Mouse (Mus musculus) lung, embryonic 14.5 days (tissue): ENCODE data around the gene Racgap1. TPM values are rescaled to one million over a fixed set of nuclear protein-coding genes. Genes with fewer than 3 reads are reported as not detected.
A peak's percentile ranks its signal among the peaks of the same experiment; 100 is the strongest.

Experiments
- ATAC-seq: fragments of 200-750 bp; cut with Nextera tagmentation; 2 replicates; pipeline ENCODE4 v1.8.0; 2017; ENCODE audit warnings: mild to moderate bottlenecking, moderate TSS enrichment, moderate library complexity; ENCODE audit not compliant: insufficient read depth
- DNase-seq: peaks from one replicate; pipeline ENCODE4 v3.0.0-alpha.2; 2015
- H3K27ac ChIP-seq: fragments of 300-500 bp; sonication (generic); 2 replicates; pipeline ENCODE4 v1.5.1; 2014; ENCODE audit warnings: low read depth, mild to moderate bottlenecking, moderate library complexity
- H3K27me3 ChIP-seq: fragments of 300-500 bp; sonication (generic); 2 replicates; pipeline ENCODE4 v1.6.1; 2014; ENCODE audit warnings: low read length, control low read depth; ENCODE audit not compliant: insufficient read depth
- H3K36me3 ChIP-seq: fragments of 300-500 bp; sonication (generic); 2 replicates; pipeline ENCODE4 v1.6.1; 2014; ENCODE audit warnings: control low read depth; ENCODE audit not compliant: insufficient read depth
- H3K4me1 ChIP-seq: fragments of 300-500 bp; sonication (generic); 2 replicates; pipeline ENCODE4 v1.6.1; 2014; ENCODE audit warnings: antibody characterized with exemption, control low read depth; ENCODE audit not compliant: insufficient read depth
- H3K4me2 ChIP-seq: fragments of 300-500 bp; sonication (generic); 2 replicates; pipeline ENCODE4 v1.6.1; 2014; ENCODE audit warnings: mild to moderate bottlenecking
- H3K4me3 ChIP-seq: fragments of 300-500 bp; sonication (generic); 2 replicates; pipeline ENCODE4 v1.5.1; 2014; ENCODE audit warnings: low read depth, low read length
- H3K9ac ChIP-seq: fragments of 300-500 bp; sonication (generic); 2 replicates; pipeline ENCODE4 v1.6.1; 2014
- H3K9me3 ChIP-seq: fragments of 300-500 bp; sonication (generic); 2 replicates; pipeline ENCODE4 v1.6.1; 2016; ENCODE audit warnings: low read depth, low read length, control low read depth
- CTCF ChIP-seq: IDR thresholded peaks from 2 replicates; pipeline ENCODE4 v1.5.1; 2016; ENCODE audit warnings: antibody characterized with exemption, low read depth
- WGBS: fragments of 180-500 bp; shearing (Covaris S2); extraction: QIAGEN DNeasy Blood & Tissue Kit; methylation state at CpG from one replicate; pipeline ENCODE4 v1.1.7; 2014; 5-methylcytosine and 5-hydroxymethylcytosine counted together
- polyA plus RNA-seq: library from polyadenylated mRNA; unstranded; fragments of >200 nt; fragmentation: Nextera tagmentation; extraction: Ambion mirVana; gene quantifications from 2 replicates; pipeline ENCODE4 v1.2.1, GENCODE M21; 2014

Gene Racgap1
- polyA plus RNA-seq, 1 experiment from 2014 or later: 153 TPM

DNA sequence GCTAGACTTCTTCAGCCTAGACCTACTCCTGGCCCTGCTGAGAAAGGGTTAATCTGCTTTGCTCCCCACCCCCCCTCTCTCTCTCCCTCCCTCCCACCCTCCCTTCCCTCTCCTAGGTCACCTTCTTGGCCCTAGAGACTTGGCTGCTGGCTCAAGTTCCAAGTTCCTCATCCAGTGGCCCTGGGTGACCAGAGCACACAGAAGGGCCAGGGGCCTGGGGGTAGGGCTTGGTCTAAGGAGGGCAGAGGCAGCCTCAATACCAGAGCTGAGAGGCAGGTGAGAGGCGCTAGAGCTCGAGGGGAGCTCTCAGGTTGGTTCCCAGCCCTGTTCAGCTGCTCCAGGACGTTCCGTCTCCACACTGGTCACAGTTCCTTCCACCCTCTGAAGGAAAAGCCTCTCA is 39.5 kb upstream of the Racgap1 start:
- no peak overlapping the region for H3K4me3 ChIP-seq
- TF ChIP-seq CTCF: no peak
- no peaks in the 10 kb centered on the region for H3K36me3 ChIP-seq
- H3K9ac ChIP-seq: no peak overlapping the region
- peaks cover 2% of the 10 kb centered on the region; the same call in 1 of the 2 replicates for H3K4me1 ChIP-seq
- no peaks in the 10 kb centered on the region for H3K9me3 ChIP-seq
- ATAC-seq: no peak
- no peak overlapping the region for H3K4me2 ChIP-seq
- no peaks in the 10 kb centered on the region for H3K27me3 ChIP-seq
- no peak overlapping the region for H3K27ac ChIP-seq
- WGBS: 13% methylated on average over 4 of the region's 4 CpGs
- DNase-seq: no peak

- ATAC-seq: peak; percentile 79
- H3K4me1 ChIP-seq: peaks cover 2% of the 10 kb centered on the region; the same call in 1 of the 2 replicates
- peak; percentile 88 for DNase-seq
- 3% methylated on average over 4 of the region's 4 CpGs for WGBS
- H3K4me3 ChIP-seq: no peak overlapping the region
- no peak overlapping the region for H3K27ac ChIP-seq
- no peaks in the 10 kb centered on the region for H3K36me3 ChIP-seq
- H3K27me3 ChIP-seq: no peaks in the 10 kb centered on the region
- no peak overlapping the region for H3K9ac ChIP-seq
- TF ChIP-seq CTCF: peak; percentile 92
- no peaks in the 10 kb centered on the region for H3K9me3 ChIP-seq
- H3K4me2 ChIP-seq: no peak overlapping the region
Observed at GRCm38 (mm10) chr15:99688712-99689111, 37.3 kb upstream of the Racgap1 start.

- no peak for TF ChIP-seq CTCF
- Histone ChIP-seq H3K27me3 (no peaks in the 10 kb centered on the region), H3K4me3 (no peak overlapping the region), H3K36me3 (no peaks in the 10 kb centered on the region), H3K27ac (no peak overlapping the region), H3K9me3 (no peaks in the 10 kb centered on the region), H3K9ac (no peak overlapping the region), H3K4me1 (no peaks in the 10 kb centered on the region), H3K4me2 (no peak overlapping the region)
- WGBS: 88% methylated on average over 5 of the region's 5 CpGs
- ATAC-seq (no peak), DNase-seq (no peak)
Observed at GRCm38 (mm10) chr15:99684156-99684555, 32.7 kb upstream of the Racgap1 start.

DNA sequence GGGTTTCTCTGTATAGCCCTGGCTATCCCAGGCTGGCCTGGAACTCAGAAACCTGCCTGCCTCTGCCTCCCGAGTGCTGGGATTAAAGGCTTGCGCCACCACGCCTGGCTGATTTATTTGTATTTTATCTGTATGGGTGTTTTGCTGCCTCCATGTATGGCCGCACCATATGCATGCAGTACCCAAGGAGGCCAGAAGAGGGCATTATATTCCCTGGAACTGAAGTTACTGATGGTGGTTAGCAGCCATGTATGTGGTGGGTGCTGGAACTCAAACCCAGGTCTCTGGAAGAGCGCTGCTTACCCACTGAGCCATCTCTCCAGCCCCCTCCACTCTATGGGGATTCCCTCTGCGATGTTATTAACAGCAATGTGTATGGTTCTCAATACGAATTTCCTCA is 31.4 kb upstream of the Racgap1 start:
- DNase-seq: peak; percentile 32
- Histone ChIP-seq H3K27ac (no peak overlapping the region), H3K9ac (no peak overlapping the region), H3K4me1 (no peaks in the 10 kb centered on the region), H3K9me3 (no peaks in the 10 kb centered on the region), H3K36me3 (no peaks in the 10 kb centered on the region), H3K27me3 (no peaks in the 10 kb centered on the region), H3K4me3 (no peak overlapping the region), H3K4me2 (no peak overlapping the region)
- TF ChIP-seq CTCF: peak; percentile 54
- 87% methylated on average over 7 of the region's 7 CpGs for WGBS
- no peak for ATAC-seq

- no peaks in the 10 kb centered on the region for H3K4me1 ChIP-seq
- no peaks in the 10 kb centered on the region for H3K36me3 ChIP-seq
- no peak for TF ChIP-seq CTCF
- DNase-seq (no peak), ATAC-seq (no peak)
- no peak overlapping the region for H3K9ac ChIP-seq
- no peak overlapping the region for H3K27ac ChIP-seq
- no peak overlapping the region for H3K4me2 ChIP-seq
- peaks cover 4% of the 10 kb centered on the region; the same call in 1 of the 2 replicates for H3K27me3 ChIP-seq
- no peak overlapping the region for H3K4me3 ChIP-seq
- WGBS: 50% methylated on average over 7 of the region's 7 CpGs
- H3K9me3 ChIP-seq: no peaks in the 10 kb centered on the region
Observed at GRCm38 (mm10) chr15:99679008-99679407, 27.6 kb upstream of the Racgap1 start.

DNA sequence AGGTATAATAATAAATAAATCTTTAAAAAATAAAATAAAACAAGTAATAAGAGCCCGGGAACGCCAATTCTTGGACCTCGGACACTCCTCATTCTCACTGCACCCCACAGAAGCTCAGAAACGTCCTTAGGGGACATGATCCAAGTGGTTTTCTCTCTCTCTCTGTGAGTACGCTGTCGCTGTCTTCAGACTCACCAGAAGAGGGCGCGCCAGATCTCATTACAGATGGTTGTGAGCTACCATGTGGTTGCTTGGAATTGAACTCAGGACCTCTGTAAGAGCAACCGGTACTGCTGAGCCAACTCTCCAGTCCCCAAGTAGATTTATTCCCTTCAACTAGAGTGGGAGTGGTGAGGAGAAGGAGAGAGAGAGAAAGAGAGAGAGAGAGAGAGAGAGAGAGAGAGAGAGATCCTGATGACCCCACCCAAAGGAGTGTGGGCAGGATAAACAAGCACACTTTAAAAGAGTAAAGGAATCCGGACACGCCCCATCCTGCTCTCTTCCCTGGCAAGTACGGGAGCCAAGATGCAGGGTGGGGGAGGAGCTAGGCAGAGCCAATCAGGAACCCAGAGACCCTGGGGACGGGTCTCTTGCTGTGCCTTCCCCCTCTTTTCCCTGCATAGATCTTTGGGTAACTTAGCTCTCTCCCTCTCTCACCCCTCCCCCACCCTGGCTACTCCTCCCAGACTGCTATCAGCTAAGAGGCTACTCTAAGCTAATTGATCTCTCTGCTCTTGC is 26.8 kb upstream of the Racgap1 start:
- DNase-seq (peak; percentile 59), ATAC-seq (peak; percentile 81)
- Histone ChIP-seq H3K9ac (no peak overlapping the region), H3K9me3 (no peaks in the 10 kb centered on the region), H3K4me3 (no peak overlapping the region), H3K36me3 (no peaks in the 10 kb centered on the region), H3K27me3 (peaks cover 7% of the 10 kb centered on the region; the same call in 1 of the 2 replicates), H3K4me1 (no peaks in the 10 kb centered on the region), H3K27ac (no peak overlapping the region), H3K4me2 (peak overlapping the region; percentile 23; the same call in 1 of the 2 replicates)
- peak; percentile 53 for TF ChIP-seq CTCF
- 15% methylated on average over 13 of the region's 13 CpGs for WGBS

DNA sequence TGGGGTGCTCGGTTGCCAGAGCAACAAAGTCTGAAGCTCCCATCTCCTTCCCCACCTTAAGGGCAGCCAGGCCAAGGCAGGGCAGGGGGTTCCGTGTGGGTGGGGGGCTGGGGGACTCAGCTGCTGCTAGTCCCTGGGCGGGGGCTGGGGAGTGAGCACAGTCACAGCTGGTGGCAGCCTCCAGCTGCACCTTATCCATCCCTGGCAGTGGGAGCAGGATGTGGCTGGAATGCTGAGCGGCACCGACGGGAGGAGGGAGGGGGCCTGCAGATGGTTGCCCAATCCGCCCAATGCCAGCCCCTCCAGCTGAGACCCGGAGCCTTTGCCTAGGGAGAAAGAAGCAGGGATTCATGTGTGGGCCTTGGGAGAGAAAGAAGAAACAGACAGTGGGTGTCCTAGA is 25.6 kb upstream of the Racgap1 start:
- DNase-seq (no peak), ATAC-seq (peak; percentile 47; the same call in 1 of the 2 replicates)
- Histone ChIP-seq H3K27ac (no peak overlapping the region), H3K4me1 (no peaks in the 10 kb centered on the region), H3K36me3 (no peaks in the 10 kb centered on the region), H3K4me2 (no peak overlapping the region), H3K4me3 (no peak overlapping the region), H3K9ac (no peak overlapping the region), H3K9me3 (no peaks in the 10 kb centered on the region), H3K27me3 (peaks cover 18% of the 10 kb centered on the region)
- no peak for TF ChIP-seq CTCF
- 30% methylated on average over 8 of the region's 8 CpGs for WGBS
